Mouse (Mus musculus) ZHBTc4 (cell line): ENCODE data around the gene Tmem185b.

Experiments
- DNase-seq: peaks from one replicate; pipeline ENCODE4 v3.0.0-alpha.2; 2011; ENCODE audit warnings: low read depth, low spot score

Tmem185b gene

GRCm38 (mm10) chr1:119539252-119539651, 13.3 kb downstream of the Tmem185b start:
- no peak for DNase-seq

- no peak for DNase-seq
Measured at GRCm38 (mm10) chr1:119540836-119541557, 15.0 kb downstream of the Tmem185b start.

- DNase-seq: no peak
Measured at GRCm38 (mm10) chr1:119541570-119541969, 15.6 kb downstream of the Tmem185b start.

- no peak for DNase-seq
Measured at GRCm38 (mm10) chr1:119543316-119543715, 17.4 kb downstream of the Tmem185b start.

GRCm38 (mm10) chr1:119544611-119545155, 18.7 kb downstream of the Tmem185b start:
- DNase-seq: no peak

- no peak for DNase-seq
Measured at GRCm38 (mm10) chr1:119545164-119545563, 19.2 kb downstream of the Tmem185b start.

- no peak for DNase-seq
Measured at GRCm38 (mm10) chr1:119545671-119546070, 19.7 kb downstream of the Tmem185b start.

GRCm38 (mm10) chr1:119546490-119546889, 20.5 kb downstream of the Tmem185b start:
- no peak for DNase-seq

- DNase-seq: peak; percentile 88
Measured at GRCm38 (mm10) chr1:119548668-119549326, 22.8 kb downstream of the Tmem185b start.

GRCm38 (mm10) chr1:119549327-119549689, 23.3 kb downstream of the Tmem185b start:
- no peak for DNase-seq

GRCm38 (mm10) chr1:119550064-119550463, 24.1 kb downstream of the Tmem185b start:
- DNase-seq: no peak

- no peak for DNase-seq
Measured at GRCm38 (mm10) chr1:119551651-119552050, 25.7 kb downstream of the Tmem185b start.

GRCm38 (mm10) chr1:119555651-119556050, 29.7 kb downstream of the Tmem185b start:
- DNase-seq: no peak

- no peak for DNase-seq
Measured at GRCm38 (mm10) chr1:119557641-119558395, 31.9 kb downstream of the Tmem185b start.

GRCm38 (mm10) chr1:119565531-119565930, 39.6 kb downstream of the Tmem185b start:
- no peak for DNase-seq

- no peak for DNase-seq
Measured at GRCm38 (mm10) chr1:119570134-119570533, 44.2 kb downstream of the Tmem185b start.
